Mouse (Mus musculus): Measurements from ENCODE around the gene Zbtb4. TPM values are rescaled to one million over a fixed set of nuclear protein-coding genes. Genes with fewer than 3 reads are reported as not detected.

Zbtb4 gene
- polyA plus RNA-seq, 1 experiment from 2014 or later = 6.2 TPM

DNA sequence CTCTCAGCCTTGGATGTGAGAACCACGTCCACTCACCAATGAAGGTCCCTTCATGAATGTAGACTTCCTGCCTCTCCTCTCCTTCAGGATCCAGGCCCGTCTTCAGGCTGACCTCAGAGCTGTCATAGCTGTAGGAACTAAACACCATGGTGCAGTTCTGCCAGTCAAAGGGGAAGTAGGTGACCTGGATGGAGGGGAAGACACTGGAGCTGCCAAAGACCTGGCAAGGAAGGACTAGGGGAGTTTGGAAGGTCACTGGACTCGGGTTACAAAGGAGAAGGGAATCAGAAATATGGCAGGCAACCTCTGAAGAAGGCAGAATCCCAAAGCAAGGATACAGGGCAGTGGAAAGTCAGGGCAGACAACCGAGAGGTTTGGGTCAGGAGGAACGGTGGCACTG lies 27.7 kb downstream of the Zbtb4 start:
- 66% methylated on average over 5 of the region's 5 CpGs for WGBS
- H3K4me3 ChIP-seq (ENCODE audit: low read length) = no peak overlapping the region
- no peak overlapping the region for H3K9ac ChIP-seq (ENCODE audit: low read depth, low read length)
- H3K36me3 ChIP-seq (ENCODE audit: control insufficient read depth, insufficient read depth, low read length) = no peaks in the 10 kb centered on the region
- peaks cover 5% of the 10 kb centered on the region; the same call in 1 of the 2 replicates for H3K4me1 ChIP-seq (ENCODE audit: control insufficient read depth, insufficient read depth, low read depth, low read length)
- no peaks in the 10 kb centered on the region for H3K9me3 ChIP-seq (ENCODE audit: control insufficient read depth, low read length)
- no peak overlapping the region for H3K4me2 ChIP-seq (ENCODE audit: low read length)
- peaks cover 4% of the 10 kb centered on the region for H3K27me3 ChIP-seq (replicated peaks; ENCODE audit: control insufficient read depth, insufficient read depth, low read length)
- ATAC-seq = no peak
- H3K27ac ChIP-seq (ENCODE audit: low read depth, low read length) = no peak overlapping the region

DNA sequence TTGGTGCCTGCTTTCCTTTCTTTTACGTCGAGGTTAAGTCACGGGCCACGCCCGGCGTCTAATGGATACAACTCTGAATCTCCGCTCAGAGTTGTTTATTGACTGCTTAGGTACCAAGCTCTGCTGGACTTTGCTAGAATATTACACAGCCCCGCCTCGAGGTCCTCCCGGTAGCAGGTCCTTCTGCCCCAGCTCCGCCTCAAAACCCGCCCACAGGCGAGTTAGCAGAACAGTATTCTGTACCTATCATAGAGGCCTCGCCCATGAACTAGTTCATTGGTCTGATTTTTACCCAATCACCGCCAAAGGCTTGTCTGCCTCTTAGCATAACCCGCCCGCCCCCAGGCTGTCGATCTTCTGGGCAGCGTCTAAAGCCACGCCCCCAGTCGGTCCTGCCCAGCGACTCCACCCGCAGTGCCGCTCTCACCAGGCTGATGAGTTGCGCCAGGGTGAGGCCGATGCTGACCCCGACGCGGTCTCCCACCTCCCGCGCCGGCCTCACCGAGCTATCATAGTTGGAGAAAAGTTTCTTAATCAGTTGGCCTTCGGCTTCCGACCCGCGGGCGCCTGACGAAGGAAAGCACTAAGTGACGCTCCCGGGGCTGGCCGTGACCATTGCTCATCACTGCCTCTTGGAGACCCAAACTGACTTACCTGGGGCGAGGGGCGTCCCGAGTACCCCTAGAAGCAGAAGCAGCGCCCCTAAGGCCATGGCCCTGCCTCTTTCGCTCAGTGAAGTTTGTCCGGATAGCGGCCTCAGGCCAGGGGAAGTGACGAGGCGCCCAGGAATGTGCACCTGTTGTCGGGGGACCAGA lies 29.7 kb downstream of the Zbtb4 start, which contains the start of gene Chrnb1:
TSS of gene Chrnb1 (minus strand) at position 776 of the 815 bp plus-strand sequence.
- H3K27me3 ChIP-seq (replicated peaks; ENCODE audit: control insufficient read depth, insufficient read depth, low read length) = peaks cover 4% of the 10 kb centered on the region
- H3K4me2 ChIP-seq (ENCODE audit: low read length) = peak within 1 kb of the TSS; percentile 90

DNA sequence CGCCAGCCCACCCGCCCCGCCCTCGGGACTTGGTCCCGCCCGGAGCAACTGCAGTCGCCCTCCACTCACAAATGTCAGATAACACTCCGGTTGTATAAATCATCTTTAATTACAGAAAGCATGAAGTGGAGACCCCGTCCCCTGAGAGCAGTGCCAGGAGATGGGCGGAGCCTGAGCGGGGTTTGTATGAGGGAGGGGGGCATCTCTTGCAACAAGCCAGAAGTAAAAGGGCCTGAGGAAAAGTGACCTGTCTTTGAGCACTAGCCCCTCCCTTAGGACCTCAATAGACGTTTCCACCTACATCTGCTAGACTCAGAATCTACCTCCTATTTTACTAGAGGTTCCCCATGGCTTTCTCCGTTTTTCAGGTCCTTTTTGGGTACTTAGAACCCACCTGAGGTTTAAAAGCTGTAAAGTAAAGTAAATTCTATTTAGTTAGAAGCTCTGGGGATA lies 30.3 kb downstream of the Zbtb4 start:
- Histone ChIP-seq H3K36me3 (ENCODE audit: control insufficient read depth, insufficient read depth, low read length) (no peaks in the 10 kb centered on the region), H3K4me3 (ENCODE audit: low read length) (peak overlapping the region; percentile 51), H3K9ac (ENCODE audit: low read depth, low read length) (peak overlapping the region; percentile 60), H3K4me1 (ENCODE audit: control insufficient read depth, insufficient read depth, low read depth, low read length) (peaks cover 19% of the 10 kb centered on the region), H3K27me3 (replicated peaks; ENCODE audit: control insufficient read depth, insufficient read depth, low read length) (peaks cover 4% of the 10 kb centered on the region), H3K4me2 (ENCODE audit: low read length) (peak overlapping the region; percentile 90), H3K9me3 (ENCODE audit: control insufficient read depth, low read length) (no peaks in the 10 kb centered on the region), H3K27ac (ENCODE audit: low read depth, low read length) (no peak overlapping the region)
- no peak for ATAC-seq
- WGBS = 3% methylated on average over 13 of the region's 13 CpGs

More for the DNA sequence above, 29.7 kb downstream of the Zbtb4 start, which contains the start of gene Chrnb1:
- WGBS = 2% methylated on average over 52 of the region's 52 CpGs
- no peaks in the 10 kb centered on the region for H3K36me3 ChIP-seq (ENCODE audit: control insufficient read depth, insufficient read depth, low read length)
- H3K9ac ChIP-seq (ENCODE audit: low read depth, low read length) = peak within 1 kb of the TSS; percentile 60
- H3K9me3 ChIP-seq (ENCODE audit: control insufficient read depth, low read length) = no peaks in the 10 kb centered on the region
- ATAC-seq = peak; percentile 95
- no peak within 1 kb of the TSS for H3K27ac ChIP-seq (ENCODE audit: low read depth, low read length)
- peaks cover 18% of the 10 kb centered on the region for H3K4me1 ChIP-seq (ENCODE audit: control insufficient read depth, insufficient read depth, low read depth, low read length)
- peak within 1 kb of the TSS; percentile 51 for H3K4me3 ChIP-seq (ENCODE audit: low read length)

GRCm38 (mm10) chr11:69797924-69798323 lies 32.2 kb downstream of the Zbtb4 start:
- no peak for ATAC-seq
- Histone ChIP-seq H3K4me3 (ENCODE audit: low read length) (no peak overlapping the region), H3K27ac (ENCODE audit: low read depth, low read length) (no peak overlapping the region), H3K36me3 (ENCODE audit: control insufficient read depth, insufficient read depth, low read length) (no peaks in the 10 kb centered on the region), H3K9ac (ENCODE audit: low read depth, low read length) (no peak overlapping the region), H3K4me2 (ENCODE audit: low read length) (no peak overlapping the region), H3K4me1 (ENCODE audit: control insufficient read depth, insufficient read depth, low read depth, low read length) (peaks cover 35% of the 10 kb centered on the region), H3K27me3 (replicated peaks; ENCODE audit: control insufficient read depth, insufficient read depth, low read length) (peaks cover 4% of the 10 kb centered on the region), H3K9me3 (ENCODE audit: control insufficient read depth, low read length) (no peaks in the 10 kb centered on the region)
- WGBS = 88% methylated on average over 7 of the region's 7 CpGs

DNA sequence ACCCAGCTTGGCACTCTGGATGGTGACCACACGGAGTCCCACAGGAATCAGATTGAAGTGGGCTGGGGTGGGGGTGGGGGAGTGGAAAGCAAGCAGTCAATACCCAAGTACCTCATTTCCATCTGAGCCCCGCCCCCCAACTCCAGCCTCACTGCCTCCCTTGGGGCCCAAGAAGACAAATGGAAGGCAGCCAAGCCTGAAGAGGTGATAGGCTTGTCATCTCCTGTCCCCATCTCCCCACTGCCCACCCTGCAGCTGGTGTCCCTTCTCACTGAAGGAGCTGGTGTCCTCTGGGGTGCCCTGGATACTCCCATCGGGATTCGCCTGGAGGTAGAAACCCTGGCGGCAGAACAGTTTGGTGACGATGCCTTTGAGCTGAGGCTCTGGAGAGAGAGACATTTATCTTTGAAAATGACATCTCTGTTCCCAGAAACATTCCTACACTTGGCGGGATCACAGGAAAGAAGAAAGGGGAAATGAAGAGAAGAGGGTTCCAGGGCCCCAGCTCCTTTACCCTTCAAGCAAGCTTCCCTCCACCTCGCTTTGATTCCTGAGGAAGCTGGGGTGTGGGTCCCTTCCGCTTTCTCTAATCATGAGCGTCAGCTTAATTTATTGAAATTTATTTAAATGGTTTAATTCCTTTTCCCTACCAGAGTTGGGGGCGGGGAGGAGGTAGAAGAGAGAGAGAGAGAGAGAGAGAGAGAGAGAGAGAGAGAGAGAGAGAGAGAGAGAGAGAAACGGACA lies 33.9 kb downstream of the Zbtb4 start:
- peak overlapping the region; percentile 85 for H3K4me2 ChIP-seq (ENCODE audit: low read length)
- 16% methylated on average over 12 of the region's 12 CpGs for WGBS
- H3K4me3 ChIP-seq (ENCODE audit: low read length) = peak overlapping the region; percentile 61
- peaks cover 49% of the 10 kb centered on the region for H3K4me1 ChIP-seq (ENCODE audit: control insufficient read depth, insufficient read depth, low read depth, low read length)
- H3K27me3 ChIP-seq (replicated peaks; ENCODE audit: control insufficient read depth, insufficient read depth, low read length) = peaks cover 2% of the 10 kb centered on the region
- no peaks in the 10 kb centered on the region for H3K36me3 ChIP-seq (ENCODE audit: control insufficient read depth, insufficient read depth, low read length)
- no peaks in the 10 kb centered on the region for H3K9me3 ChIP-seq (ENCODE audit: control insufficient read depth, low read length)
- H3K9ac ChIP-seq (ENCODE audit: low read depth, low read length) = peak overlapping the region; percentile 85
- peak overlapping the region; percentile 95 for H3K27ac ChIP-seq (ENCODE audit: low read depth, low read length)
- ATAC-seq = no peak

DNA sequence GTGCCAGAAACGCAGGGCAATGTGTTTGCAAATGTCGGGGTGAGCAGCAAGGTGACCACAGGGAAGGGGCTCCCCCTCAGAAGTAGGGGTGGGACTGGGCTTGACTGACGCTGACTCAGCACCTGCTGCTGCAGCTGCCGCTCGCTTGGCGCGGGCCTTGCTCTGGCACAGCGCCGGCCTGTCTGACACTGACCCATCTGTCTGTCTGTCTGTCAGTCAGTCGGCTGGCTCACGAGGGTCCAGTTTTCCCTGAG lies 34.4 kb downstream of the Zbtb4 start:
- Histone ChIP-seq H3K4me1 (ENCODE audit: control insufficient read depth, insufficient read depth, low read depth, low read length) (peaks cover 54% of the 10 kb centered on the region), H3K4me3 (ENCODE audit: low read length) (peak overlapping the region; percentile 61), H3K9me3 (ENCODE audit: control insufficient read depth, low read length) (no peaks in the 10 kb centered on the region), H3K9ac (ENCODE audit: low read depth, low read length) (peak overlapping the region; percentile 85), H3K27me3 (replicated peaks; ENCODE audit: control insufficient read depth, insufficient read depth, low read length) (peaks cover 7% of the 10 kb centered on the region), H3K4me2 (ENCODE audit: low read length) (peak overlapping the region; percentile 85), H3K36me3 (ENCODE audit: control insufficient read depth, insufficient read depth, low read length) (no peaks in the 10 kb centered on the region), H3K27ac (ENCODE audit: low read depth, low read length) (peak overlapping the region; percentile 95)
- under 1% methylated on average over 11 of the region's 11 CpGs for WGBS
- ATAC-seq = peak; percentile 1; the same call in 1 of the 2 replicates

DNA sequence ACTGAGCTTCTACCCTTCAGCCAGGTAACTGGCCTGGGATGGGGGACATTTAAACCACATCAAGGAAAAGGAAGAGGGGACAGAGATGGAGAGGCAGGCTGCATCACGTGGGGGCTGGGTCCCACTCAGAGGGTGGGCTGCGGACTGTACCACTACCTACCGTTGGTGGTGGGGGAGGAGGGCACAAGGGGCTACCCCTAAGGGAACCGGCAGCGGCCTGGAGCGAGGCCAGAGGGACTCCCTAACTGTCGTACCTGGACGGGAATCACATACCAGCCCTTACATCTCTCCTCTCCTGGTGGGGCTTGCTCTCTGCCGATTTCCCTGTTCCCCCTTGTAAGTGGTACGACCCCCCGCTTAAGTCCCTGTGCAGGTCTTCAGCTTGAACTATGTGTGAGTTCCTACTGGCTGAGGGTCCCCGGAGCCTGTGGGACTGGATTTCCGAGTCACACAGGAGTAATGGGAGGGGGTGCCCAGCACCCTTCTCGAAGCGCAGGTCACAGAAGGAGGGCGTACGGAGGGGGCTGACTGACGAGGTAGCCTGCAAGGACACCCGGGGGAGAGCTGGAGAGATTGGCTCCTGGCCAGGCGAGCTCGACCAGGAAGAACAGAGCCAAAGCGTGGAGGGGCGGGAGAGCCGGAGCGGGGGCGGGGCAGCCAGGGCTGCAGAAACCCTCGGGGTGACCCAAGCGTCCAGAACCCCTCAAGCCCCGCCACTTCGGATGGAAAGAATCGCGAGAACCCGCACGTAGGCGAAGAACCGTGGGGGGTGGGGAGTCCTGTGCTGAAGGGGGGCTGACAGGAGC lies 34.9 kb downstream of the Zbtb4 start:
- 0% methylated on average over 34 of the region's 36 CpGs for WGBS

DNA sequence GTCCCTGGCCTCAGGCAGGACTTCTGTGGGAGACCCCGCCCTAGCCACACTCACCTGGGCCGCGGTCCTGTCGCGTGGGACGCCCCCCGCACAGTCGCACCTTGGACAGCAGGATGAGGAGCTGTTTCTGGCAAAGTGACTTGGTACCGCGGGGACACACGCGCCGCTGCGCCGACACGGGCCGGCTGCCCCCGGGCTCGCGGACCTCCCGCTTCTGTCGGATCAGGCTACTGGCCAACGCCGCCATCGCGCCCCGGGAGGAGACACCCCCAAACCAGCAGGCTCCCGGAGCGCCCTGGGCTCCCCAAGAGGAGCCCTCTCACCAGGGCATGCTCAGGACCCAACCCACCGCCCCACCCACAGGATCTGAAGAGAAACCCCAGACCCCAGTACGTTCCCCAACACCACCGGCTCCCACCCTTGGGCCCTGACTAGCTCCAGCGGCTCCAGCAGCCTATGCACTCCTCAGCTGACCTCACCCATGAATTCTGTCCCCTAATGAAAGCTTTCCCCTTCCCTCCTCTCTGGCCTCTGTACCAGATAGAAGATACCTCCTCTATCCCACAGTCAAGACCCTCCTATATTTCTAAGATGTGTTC lies 35.8 kb downstream of the Zbtb4 start, which contains the start of gene Fgf11:
TSS of gene Fgf11 (minus strand) at position 479 of the 599 bp plus-strand sequence.
- H3K27ac ChIP-seq (ENCODE audit: low read depth, low read length) = peak within 1 kb of the TSS; percentile 95
- peak within 1 kb of the TSS; percentile 85 for H3K4me2 ChIP-seq (ENCODE audit: low read length)
- H3K27me3 ChIP-seq (replicated peaks; ENCODE audit: control insufficient read depth, insufficient read depth, low read length) = peaks cover 14% of the 10 kb centered on the region
- no peaks in the 10 kb centered on the region for H3K36me3 ChIP-seq (ENCODE audit: control insufficient read depth, insufficient read depth, low read length)
- ATAC-seq = no peak
- peaks cover 50% of the 10 kb centered on the region for H3K4me1 ChIP-seq (ENCODE audit: control insufficient read depth, insufficient read depth, low read depth, low read length)
- H3K9me3 ChIP-seq (ENCODE audit: control insufficient read depth, low read length) = no peaks in the 10 kb centered on the region
- H3K4me3 ChIP-seq (ENCODE audit: low read length) = peak within 1 kb of the TSS; percentile 61
- H3K9ac ChIP-seq (ENCODE audit: low read depth, low read length) = peak within 1 kb of the TSS; percentile 85
- WGBS = under 1% methylated on average over 33 of the region's 33 CpGs

More for the DNA sequence above, 34.9 kb downstream of the Zbtb4 start:
- Histone ChIP-seq H3K27ac (ENCODE audit: low read depth, low read length) (peak overlapping the region; percentile 95), H3K27me3 (replicated peaks; ENCODE audit: control insufficient read depth, insufficient read depth, low read length) (peaks cover 7% of the 10 kb centered on the region), H3K4me2 (ENCODE audit: low read length) (peak overlapping the region; percentile 85), H3K36me3 (ENCODE audit: control insufficient read depth, insufficient read depth, low read length) (no peaks in the 10 kb centered on the region), H3K4me1 (ENCODE audit: control insufficient read depth, insufficient read depth, low read depth, low read length) (peaks cover 52% of the 10 kb centered on the region), H3K9me3 (ENCODE audit: control insufficient read depth, low read length) (no peaks in the 10 kb centered on the region), H3K9ac (ENCODE audit: low read depth, low read length) (peak overlapping the region; percentile 85), H3K4me3 (ENCODE audit: low read length) (peak overlapping the region; percentile 61)
- peak; percentile 81 for ATAC-seq
